Mouse (Mus musculus) ES-E14 (cell line): ENCODE measurements around the gene C1qtnf5.

Source experiments
- MAFK ChIP-seq: IDR thresholded peaks from 2 replicates; pipeline ENCODE4 v1.6.1; 2014; ENCODE audit warnings: mild to moderate bottlenecking, low read depth, low read length, inconsistent platforms; ENCODE audit not compliant: insufficient read depth
- ZC3H11A ChIP-seq: IDR thresholded peaks from 2 replicates; pipeline ENCODE4 v1.6.1; 2012; ENCODE audit warnings: low read depth, mild to moderate bottlenecking, inconsistent platforms, low read length, borderline replicate concordance

DNA sequence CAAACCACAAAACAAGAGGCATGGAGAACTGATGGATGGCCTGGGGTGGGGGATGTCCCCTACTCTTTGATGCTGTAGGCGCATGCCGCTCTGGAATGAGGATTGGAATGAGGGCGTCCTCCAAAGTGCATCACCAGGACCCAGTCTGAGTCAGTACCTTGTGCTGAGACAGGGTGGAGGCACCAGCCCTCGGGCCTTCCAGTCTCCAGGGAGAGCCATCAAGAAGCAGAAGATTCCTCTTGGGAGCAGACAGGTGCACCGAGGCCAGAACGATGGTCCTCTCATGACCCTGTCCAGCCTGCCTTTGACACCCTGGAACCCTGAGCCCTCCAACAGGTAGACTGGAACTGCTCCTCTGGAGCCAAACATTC lies 39.1 kb upstream of the C1qtnf5 start:
- TF ChIP-seq MAFK (no peak), ZC3H11A (no peak)
